Mouse (Mus musculus): ENCODE measurements at regions not wholly inside any gene's neighbourhood (a gene's known extent, or its start where the extent isn't known, plus 50 kb on each side); places are given as distances from the start of the nearest gene placed in this dataset.

DNA sequence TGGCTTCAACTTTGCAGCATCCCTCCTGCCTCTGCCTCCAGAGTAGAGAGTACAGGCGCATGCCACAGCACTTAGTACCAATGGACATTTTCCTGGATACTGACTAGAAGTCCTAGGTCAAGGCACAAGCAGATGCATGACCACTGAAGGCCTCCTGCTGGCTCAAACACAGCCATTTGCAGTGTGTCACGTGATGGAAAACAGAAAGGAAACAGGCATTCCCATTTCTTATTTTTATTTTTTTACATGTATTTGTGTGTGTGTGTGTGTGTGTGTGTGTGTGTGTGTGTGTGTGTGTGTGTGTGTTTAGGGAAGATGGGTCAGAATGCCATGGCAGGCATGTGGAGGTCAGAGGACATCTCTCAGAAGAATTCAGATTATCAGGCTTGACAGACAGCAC lies 65.6 kb downstream of the Thap12 start:
- H3K9me3 ChIP-seq (ENCODE audit: control insufficient read depth, low read length): no peaks in the 10 kb centered on the region
- no peak overlapping the region for H3K9ac ChIP-seq (ENCODE audit: low read depth, low read length)
- no peak for ATAC-seq
- no peaks in the 10 kb centered on the region for H3K27me3 ChIP-seq (replicated peaks; ENCODE audit: control insufficient read depth, insufficient read depth, low read length)
- WGBS: 90% methylated on average over 2 of the region's 2 CpGs
- no peak overlapping the region for H3K4me2 ChIP-seq (ENCODE audit: low read length)
- no peak overlapping the region for H3K27ac ChIP-seq (ENCODE audit: low read depth, low read length)
- 0 out of 2 replicates have a peak, but pooled peaks cover 2% of the 10 kb centered on the region for H3K4me1 ChIP-seq (ENCODE audit: control insufficient read depth, insufficient read depth, low read depth, low read length)
- no peaks in the 10 kb centered on the region for H3K36me3 ChIP-seq (ENCODE audit: control insufficient read depth, insufficient read depth, low read length)
- H3K4me3 ChIP-seq (ENCODE audit: low read length): no peak overlapping the region

GRCm38 (mm10) chr7:98769111-98769734 lies 65.7 kb upstream of the Wnt11 start:
- 64% methylated on average over 1 of the region's 1 CpGs for WGBS
- Histone ChIP-seq H3K27ac (ENCODE audit: low read depth, low read length) (no peak overlapping the region), H3K9ac (ENCODE audit: low read depth, low read length) (no peak overlapping the region), H3K4me2 (ENCODE audit: low read length) (no peak overlapping the region), H3K36me3 (ENCODE audit: control insufficient read depth, insufficient read depth, low read length) (no peaks in the 10 kb centered on the region), H3K4me3 (ENCODE audit: low read length) (no peak overlapping the region), H3K4me1 (ENCODE audit: control insufficient read depth, insufficient read depth, low read depth, low read length) (0 out of 2 replicates have a peak, but pooled peaks cover 2% of the 10 kb centered on the region), H3K9me3 (ENCODE audit: control insufficient read depth, low read length) (no peaks in the 10 kb centered on the region), H3K27me3 (replicated peaks; ENCODE audit: control insufficient read depth, insufficient read depth, low read length) (no peaks in the 10 kb centered on the region)
- no peak for ATAC-seq

- no peak overlapping the region for H3K9ac ChIP-seq (ENCODE audit: low read depth, low read length)
- ATAC-seq: no peak
- H3K27me3 ChIP-seq (replicated peaks; ENCODE audit: control insufficient read depth, insufficient read depth, low read length): no peaks in the 10 kb centered on the region
- WGBS: 12% methylated on average over 8 of the region's 8 CpGs
- no peak overlapping the region for H3K4me3 ChIP-seq (ENCODE audit: low read length)
- no peaks in the 10 kb centered on the region for H3K36me3 ChIP-seq (ENCODE audit: control insufficient read depth, insufficient read depth, low read length)
- no peak overlapping the region for H3K4me2 ChIP-seq (ENCODE audit: low read length)
- H3K27ac ChIP-seq (ENCODE audit: low read depth, low read length): no peak overlapping the region
- H3K4me1 ChIP-seq (ENCODE audit: control insufficient read depth, insufficient read depth, low read depth, low read length): 0 out of 2 replicates have a peak, but pooled peaks cover 2% of the 10 kb centered on the region
- H3K9me3 ChIP-seq (ENCODE audit: control insufficient read depth, low read length): no peaks in the 10 kb centered on the region
These were observed 64.5 kb upstream of the Wnt11 start for GRCm38 (mm10) chr7:98770257-98770890.

GRCm38 (mm10) chr7:98771134-98771775 lies 63.7 kb upstream of the Wnt11 start:
- H3K4me3 ChIP-seq (ENCODE audit: low read length): no peak overlapping the region
- ATAC-seq: no peak
- H3K27ac ChIP-seq (ENCODE audit: low read depth, low read length): no peak overlapping the region
- WGBS: 51% methylated on average over 7 of the region's 7 CpGs
- H3K36me3 ChIP-seq (ENCODE audit: control insufficient read depth, insufficient read depth, low read length): no peaks in the 10 kb centered on the region
- H3K27me3 ChIP-seq (replicated peaks; ENCODE audit: control insufficient read depth, insufficient read depth, low read length): no peaks in the 10 kb centered on the region
- no peaks in the 10 kb centered on the region for H3K9me3 ChIP-seq (ENCODE audit: control insufficient read depth, low read length)
- H3K4me2 ChIP-seq (ENCODE audit: low read length): no peak overlapping the region
- H3K4me1 ChIP-seq (ENCODE audit: control insufficient read depth, insufficient read depth, low read depth, low read length): 0 out of 2 replicates have a peak, but pooled peaks cover 2% of the 10 kb centered on the region
- H3K9ac ChIP-seq (ENCODE audit: low read depth, low read length): no peak overlapping the region

DNA sequence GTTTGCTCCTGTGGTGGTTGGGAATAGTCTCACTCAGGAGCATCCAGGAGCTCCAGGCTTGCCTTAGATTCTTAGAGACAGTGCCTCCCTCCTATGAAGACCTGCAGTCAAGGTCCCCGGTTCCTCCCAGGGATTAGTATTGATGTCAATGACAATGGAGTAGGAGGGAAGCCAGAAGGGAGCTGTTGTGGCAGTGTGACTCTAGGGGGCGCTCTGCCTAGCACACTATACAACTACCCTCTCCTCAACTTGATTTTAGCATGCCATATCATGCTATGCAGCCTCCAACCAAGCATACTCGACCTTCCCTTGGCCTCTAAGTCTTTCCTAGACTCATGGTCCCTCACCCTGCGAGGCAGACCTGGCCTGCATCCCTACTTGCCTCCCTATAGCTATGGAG lies 60.3 kb upstream of the Wnt11 start:
- no peak overlapping the region for H3K27ac ChIP-seq (ENCODE audit: low read depth, low read length)
- no peaks in the 10 kb centered on the region for H3K36me3 ChIP-seq (ENCODE audit: control insufficient read depth, insufficient read depth, low read length)
- H3K9ac ChIP-seq (ENCODE audit: low read depth, low read length): no peak overlapping the region
- ATAC-seq: no peak
- no peaks in the 10 kb centered on the region for H3K4me1 ChIP-seq (ENCODE audit: control insufficient read depth, insufficient read depth, low read depth, low read length)
- 57% methylated on average over 4 of the region's 4 CpGs for WGBS
- H3K4me2 ChIP-seq (ENCODE audit: low read length): no peak overlapping the region
- H3K9me3 ChIP-seq (ENCODE audit: control insufficient read depth, low read length): no peaks in the 10 kb centered on the region
- H3K4me3 ChIP-seq (ENCODE audit: low read length): no peak overlapping the region
- H3K27me3 ChIP-seq (replicated peaks; ENCODE audit: control insufficient read depth, insufficient read depth, low read length): no peaks in the 10 kb centered on the region

GRCm38 (mm10) chr7:98775031-98775430 lies 59.9 kb upstream of the Wnt11 start:
- Histone ChIP-seq H3K9me3 (ENCODE audit: control insufficient read depth, low read length) (no peaks in the 10 kb centered on the region), H3K4me3 (ENCODE audit: low read length) (no peak overlapping the region), H3K27me3 (replicated peaks; ENCODE audit: control insufficient read depth, insufficient read depth, low read length) (no peaks in the 10 kb centered on the region), H3K36me3 (ENCODE audit: control insufficient read depth, insufficient read depth, low read length) (no peaks in the 10 kb centered on the region), H3K4me1 (ENCODE audit: control insufficient read depth, insufficient read depth, low read depth, low read length) (no peaks in the 10 kb centered on the region), H3K4me2 (ENCODE audit: low read length) (no peak overlapping the region), H3K9ac (ENCODE audit: low read depth, low read length) (no peak overlapping the region), H3K27ac (ENCODE audit: low read depth, low read length) (no peak overlapping the region)
- no peak for ATAC-seq
- 85% methylated on average over 8 of the region's 8 CpGs for WGBS

DNA sequence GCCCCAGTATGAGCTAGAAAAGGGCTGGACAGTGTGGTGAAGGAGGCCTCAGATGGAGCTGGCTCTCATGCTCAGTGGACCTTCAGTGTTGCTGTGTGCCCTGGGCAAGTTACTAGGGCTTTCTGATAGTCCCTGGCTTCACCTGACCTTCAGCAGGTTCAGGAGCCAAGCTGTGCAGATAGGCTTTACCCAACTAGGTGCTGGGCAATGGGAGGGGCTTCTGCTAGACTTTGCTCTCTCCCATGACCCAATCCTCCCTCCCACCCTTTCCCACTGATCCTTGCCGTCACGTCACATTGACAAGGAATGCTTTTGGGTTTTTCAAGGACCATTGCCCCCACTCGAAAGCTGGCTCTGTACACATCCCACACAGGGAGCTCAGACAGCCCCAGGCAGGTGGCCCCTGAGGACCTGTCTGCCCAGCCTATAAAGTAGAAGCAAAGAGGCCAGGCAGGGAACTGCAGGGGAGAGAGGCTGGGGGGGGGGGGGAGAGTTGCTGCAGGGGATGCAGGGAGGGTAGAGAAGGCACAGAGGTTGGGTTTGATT lies 57.5 kb upstream of the Wnt11 start:
- Histone ChIP-seq H3K4me3 (ENCODE audit: low read length) (no peak overlapping the region), H3K4me1 (ENCODE audit: control insufficient read depth, insufficient read depth, low read depth, low read length) (no peaks in the 10 kb centered on the region), H3K27me3 (replicated peaks; ENCODE audit: control insufficient read depth, insufficient read depth, low read length) (no peaks in the 10 kb centered on the region), H3K4me2 (ENCODE audit: low read length) (no peak overlapping the region), H3K9ac (ENCODE audit: low read depth, low read length) (no peak overlapping the region), H3K36me3 (ENCODE audit: control insufficient read depth, insufficient read depth, low read length) (no peaks in the 10 kb centered on the region), H3K27ac (ENCODE audit: low read depth, low read length) (no peak overlapping the region), H3K9me3 (ENCODE audit: control insufficient read depth, low read length) (no peaks in the 10 kb centered on the region)
- WGBS: 46% methylated on average over 3 of the region's 3 CpGs
- no peak for ATAC-seq

DNA sequence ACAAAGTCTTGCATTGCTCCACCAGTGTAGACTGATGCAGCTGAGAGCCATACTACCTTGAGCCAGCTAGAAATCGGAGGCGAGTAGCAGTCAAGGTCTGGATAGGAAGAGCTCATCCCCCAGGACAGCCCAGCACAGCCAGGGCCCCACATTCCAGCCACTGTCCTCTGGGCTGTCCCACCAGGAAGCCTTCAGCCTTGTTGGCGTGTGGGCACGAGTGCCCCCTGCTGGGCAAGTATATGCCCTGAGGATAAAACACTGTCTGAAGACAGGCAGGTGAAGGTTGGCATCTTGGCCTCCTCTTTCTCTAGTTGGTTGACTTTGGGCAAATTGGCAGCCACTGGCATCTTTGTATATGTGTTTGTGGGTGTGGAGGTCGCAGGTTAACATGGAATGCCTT lies 56.0 kb upstream of the Wnt11 start:
- no peaks in the 10 kb centered on the region for H3K27me3 ChIP-seq (replicated peaks; ENCODE audit: control insufficient read depth, insufficient read depth, low read length)
- no peak overlapping the region for H3K4me3 ChIP-seq (ENCODE audit: low read length)
- H3K9me3 ChIP-seq (ENCODE audit: control insufficient read depth, low read length): no peaks in the 10 kb centered on the region
- no peak overlapping the region for H3K4me2 ChIP-seq (ENCODE audit: low read length)
- no peaks in the 10 kb centered on the region for H3K36me3 ChIP-seq (ENCODE audit: control insufficient read depth, insufficient read depth, low read length)
- peaks cover 7% of the 10 kb centered on the region for H3K4me1 ChIP-seq (ENCODE audit: control insufficient read depth, insufficient read depth, low read depth, low read length)
- 22% methylated on average over 5 of the region's 5 CpGs for WGBS
- H3K27ac ChIP-seq (ENCODE audit: low read depth, low read length): no peak overlapping the region
- ATAC-seq: no peak
- no peak overlapping the region for H3K9ac ChIP-seq (ENCODE audit: low read depth, low read length)

GRCm38 (mm10) chr7:98783521-98783920 lies 51.4 kb upstream of the Wnt11 start:
- Histone ChIP-seq H3K27me3 (replicated peaks; ENCODE audit: control insufficient read depth, insufficient read depth, low read length) (no peaks in the 10 kb centered on the region), H3K9ac (ENCODE audit: low read depth, low read length) (no peak overlapping the region), H3K4me3 (ENCODE audit: low read length) (no peak overlapping the region), H3K36me3 (ENCODE audit: control insufficient read depth, insufficient read depth, low read length) (no peaks in the 10 kb centered on the region), H3K4me2 (ENCODE audit: low read length) (no peak overlapping the region), H3K4me1 (ENCODE audit: control insufficient read depth, insufficient read depth, low read depth, low read length) (peaks cover 18% of the 10 kb centered on the region), H3K27ac (ENCODE audit: low read depth, low read length) (peak overlapping the region; percentile 55), H3K9me3 (ENCODE audit: control insufficient read depth, low read length) (no peaks in the 10 kb centered on the region)
- ATAC-seq: 0 out of 2 replicates have a peak, but pooled peaks have one; percentile 7
- 38% methylated on average over 5 of the region's 5 CpGs for WGBS

Data from hindbrain, embryonic 16.5 days (tissue).